Mouse (Mus musculus) ES-Bruce4 (cell line): ENCODE data around the gene Serpinf1.

Experiments
- CTCF ChIP-seq: IDR thresholded peaks from one replicate; pipeline ENCODE4 v1.8.1; 2011; ENCODE audit warnings: low read depth, low read length
- EP300 ChIP-seq: IDR thresholded peaks from 2 replicates; pipeline ENCODE4 v1.6.1; 2011; ENCODE audit warnings: low read depth, low read length; ENCODE audit not compliant: insufficient read depth
- POLR2A ChIP-seq: IDR thresholded peaks from one replicate; pipeline ENCODE4 v1.8.1; 2011; ENCODE audit warnings: low read length; ENCODE audit not compliant: insufficient read depth

DNA sequence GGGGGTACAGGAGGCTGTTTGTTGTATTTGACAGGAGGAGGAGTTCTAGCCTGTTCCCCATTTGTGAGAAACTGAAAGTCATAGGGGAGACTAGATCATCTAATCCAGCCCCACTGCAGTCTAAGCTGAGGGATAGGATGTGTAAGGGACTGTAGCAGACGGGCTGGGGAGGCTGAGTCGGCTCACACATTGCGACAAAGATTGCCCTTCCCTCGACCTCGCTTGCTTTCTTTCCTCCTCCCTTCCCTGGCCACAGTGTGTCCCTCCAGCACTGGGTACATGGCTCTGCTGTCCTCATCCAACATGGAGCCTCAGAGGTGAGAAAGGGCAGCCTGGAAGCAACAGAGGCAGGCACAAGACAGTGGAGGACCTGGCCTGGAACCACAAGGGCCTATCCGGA, 42.5 kb upstream of the Serpinf1 start:
- TF ChIP-seq EP300 (no peak), POLR2A (no peak), CTCF (no peak)
